Mouse (Mus musculus): Measurements from ENCODE around the gene Zc3h10. TPM values are rescaled to one million over a fixed set of nuclear protein-coding genes. Genes with fewer than 3 reads are reported as not detected.

The Zc3h10 gene
- polyA plus RNA-seq, 1 experiment from 2014 or later: 16.3 TPM

GRCm38 (mm10) chr10:128535624-128536265 lies 11.8 kb downstream of the Zc3h10 start:
- no peak for DNase-seq (ENCODE audit: low spot score)
- peaks cover 3% of the 10 kb centered on the region; the same call in 1 of the 2 replicates for H3K36me3 ChIP-seq (replicated peaks; ENCODE audit: control insufficient read depth, insufficient read depth)
- WGBS: 76% methylated on average over 4 of the region's 4 CpGs
- ATAC-seq (ENCODE audit: low FRiP score): no peak
- 0 out of 2 replicates have a peak, but pooled peaks cover 8% of the 10 kb centered on the region for H3K4me1 ChIP-seq (replicated peaks; ENCODE audit: control insufficient read depth, insufficient read depth, low read length)
- H3K9me3 ChIP-seq (ENCODE audit: control insufficient read depth, low read length): no peaks in the 10 kb centered on the region
- no peak overlapping the region; the same call in 1 of the 2 replicates for H3K4me3 ChIP-seq (replicated peaks; ENCODE audit: low read length)
- no peaks in the 10 kb centered on the region for H3K27me3 ChIP-seq (ENCODE audit: control insufficient read depth, insufficient read depth, low read length)
- peak overlapping the region; percentile 39 for H3K4me2 ChIP-seq (replicated peaks)
- no peak overlapping the region for H3K27ac ChIP-seq
- H3K9ac ChIP-seq: no peak overlapping the region

GRCm38 (mm10) chr10:128535206-128535605 lies 12.4 kb downstream of the Zc3h10 start:
- no peak overlapping the region for H3K4me2 ChIP-seq (replicated peaks)
- H3K4me3 ChIP-seq (replicated peaks; ENCODE audit: low read length): no peak overlapping the region
- no peak overlapping the region for H3K9ac ChIP-seq
- DNase-seq (ENCODE audit: low spot score): no peak
- H3K4me1 ChIP-seq (replicated peaks; ENCODE audit: control insufficient read depth, insufficient read depth, low read length): 0 out of 2 replicates have a peak, but pooled peaks cover 8% of the 10 kb centered on the region
- no peaks in the 10 kb centered on the region for H3K36me3 ChIP-seq (replicated peaks; ENCODE audit: control insufficient read depth, insufficient read depth)
- 93% methylated on average over 2 of the region's 2 CpGs for WGBS
- no peaks in the 10 kb centered on the region for H3K9me3 ChIP-seq (ENCODE audit: control insufficient read depth, low read length)
- no peak overlapping the region for H3K27ac ChIP-seq
- no peaks in the 10 kb centered on the region for H3K27me3 ChIP-seq (ENCODE audit: control insufficient read depth, insufficient read depth, low read length)
- ATAC-seq (ENCODE audit: low FRiP score): no peak

- no peak for ATAC-seq (ENCODE audit: low FRiP score)
- H3K4me2 ChIP-seq (replicated peaks): peak overlapping the region; percentile 99
- 0 out of 2 replicates have a peak, but pooled peaks cover 4% of the 10 kb centered on the region for H3K4me1 ChIP-seq (replicated peaks; ENCODE audit: control insufficient read depth, insufficient read depth, low read length)
- H3K9ac ChIP-seq: peak overlapping the region; percentile 29; the same call in 1 of the 2 replicates
- DNase-seq (ENCODE audit: low spot score): no peak
- no peaks in the 10 kb centered on the region for H3K9me3 ChIP-seq (ENCODE audit: control insufficient read depth, low read length)
- WGBS: 35% methylated on average over 28 of the region's 28 CpGs
- peaks cover 13% of the 10 kb centered on the region; the same call in 1 of the 2 replicates for H3K27me3 ChIP-seq (ENCODE audit: control insufficient read depth, insufficient read depth, low read length)
- no peaks in the 10 kb centered on the region for H3K36me3 ChIP-seq (replicated peaks; ENCODE audit: control insufficient read depth, insufficient read depth)
- H3K27ac ChIP-seq: no peak overlapping the region
- H3K4me3 ChIP-seq (replicated peaks; ENCODE audit: low read length): peak overlapping the region; percentile 52
Measured at GRCm38 (mm10) chr10:128526366-128527356, 20.9 kb downstream of the Zc3h10 start.

GRCm38 (mm10) chr10:128525671-128526308 lies 21.8 kb downstream of the Zc3h10 start, which contains the start of gene Esyt1:
Gene Esyt1 (minus strand): TSS chr10:128525871.
- Histone ChIP-seq H3K27ac (peak within 1 kb of the TSS; percentile 52), H3K4me1 (replicated peaks; ENCODE audit: control insufficient read depth, insufficient read depth, low read length) (0 out of 2 replicates have a peak, but pooled peaks cover 4% of the 10 kb centered on the region), H3K9ac (peak within 1 kb of the TSS; percentile 65), H3K36me3 (replicated peaks; ENCODE audit: control insufficient read depth, insufficient read depth) (no peaks in the 10 kb centered on the region), H3K27me3 (ENCODE audit: control insufficient read depth, insufficient read depth, low read length) (peaks cover 13% of the 10 kb centered on the region; the same call in 1 of the 2 replicates), H3K4me3 (replicated peaks; ENCODE audit: low read length) (peak within 1 kb of the TSS; percentile 52), H3K9me3 (ENCODE audit: control insufficient read depth, low read length) (no peaks in the 10 kb centered on the region), H3K4me2 (replicated peaks) (peak within 1 kb of the TSS; percentile 99)
- DNase-seq (ENCODE audit: low spot score) (peak; percentile 84), ATAC-seq (ENCODE audit: low FRiP score) (peak; percentile 93)
- under 1% methylated on average over 37 of the region's 37 CpGs for WGBS

- Histone ChIP-seq H3K9ac (peak overlapping the region; percentile 65), H3K4me3 (replicated peaks; ENCODE audit: low read length) (peak overlapping the region; percentile 52), H3K27me3 (ENCODE audit: control insufficient read depth, insufficient read depth, low read length) (peaks cover 13% of the 10 kb centered on the region; the same call in 1 of the 2 replicates), H3K36me3 (replicated peaks; ENCODE audit: control insufficient read depth, insufficient read depth) (0 out of 2 replicates have a peak, but pooled peaks cover under 1% of the 10 kb centered on the region), H3K9me3 (ENCODE audit: control insufficient read depth, low read length) (no peaks in the 10 kb centered on the region), H3K4me1 (replicated peaks; ENCODE audit: control insufficient read depth, insufficient read depth, low read length) (0 out of 2 replicates have a peak, but pooled peaks cover 4% of the 10 kb centered on the region), H3K4me2 (replicated peaks) (peak overlapping the region; percentile 99), H3K27ac (peak overlapping the region; percentile 52)
- DNase-seq (ENCODE audit: low spot score) (peak; percentile 48), ATAC-seq (ENCODE audit: low FRiP score) (peak; percentile 51)
- WGBS: under 1% methylated on average over 58 of the region's 58 CpGs
Measured at GRCm38 (mm10) chr10:128524732-128525662, 22.6 kb downstream of the Zc3h10 start.

- H3K9ac ChIP-seq: peak overlapping the region; percentile 65
- H3K27ac ChIP-seq: peak overlapping the region; percentile 52; the same call in 1 of the 2 replicates
- WGBS: 9% methylated on average over 11 of the region's 11 CpGs
- H3K9me3 ChIP-seq (ENCODE audit: control insufficient read depth, low read length): no peaks in the 10 kb centered on the region
- H3K36me3 ChIP-seq (replicated peaks; ENCODE audit: control insufficient read depth, insufficient read depth): 0 out of 2 replicates have a peak, but pooled peaks cover 6% of the 10 kb centered on the region
- peaks cover 13% of the 10 kb centered on the region; the same call in 1 of the 2 replicates for H3K27me3 ChIP-seq (ENCODE audit: control insufficient read depth, insufficient read depth, low read length)
- H3K4me3 ChIP-seq (replicated peaks; ENCODE audit: low read length): peak overlapping the region; percentile 52
- peak overlapping the region; percentile 99 for H3K4me2 ChIP-seq (replicated peaks)
- DNase-seq (ENCODE audit: low spot score) (no peak), ATAC-seq (ENCODE audit: low FRiP score) (no peak)
- 0 out of 2 replicates have a peak, but pooled peaks cover 4% of the 10 kb centered on the region for H3K4me1 ChIP-seq (replicated peaks; ENCODE audit: control insufficient read depth, insufficient read depth, low read length)
Measured at GRCm38 (mm10) chr10:128524111-128524731, 23.4 kb downstream of the Zc3h10 start.

GRCm38 (mm10) chr10:128522351-128522750 lies 25.2 kb downstream of the Zc3h10 start:
- Histone ChIP-seq H3K4me1 (replicated peaks; ENCODE audit: control insufficient read depth, insufficient read depth, low read length) (0 out of 2 replicates have a peak, but pooled peaks cover 4% of the 10 kb centered on the region), H3K27me3 (ENCODE audit: control insufficient read depth, insufficient read depth, low read length) (peaks cover 18% of the 10 kb centered on the region), H3K9me3 (ENCODE audit: control insufficient read depth, low read length) (no peaks in the 10 kb centered on the region), H3K36me3 (replicated peaks; ENCODE audit: control insufficient read depth, insufficient read depth) (0 out of 2 replicates have a peak, but pooled peaks cover 10% of the 10 kb centered on the region), H3K4me2 (replicated peaks) (no peak overlapping the region), H3K27ac (no peak overlapping the region), H3K4me3 (replicated peaks; ENCODE audit: low read length) (no peak overlapping the region), H3K9ac (no peak overlapping the region)
- no peak for ATAC-seq (ENCODE audit: low FRiP score)
- WGBS: 81% methylated on average over 6 of the region's 6 CpGs
- DNase-seq (ENCODE audit: low spot score): no peak

All from hindbrain, embryonic 14.5 days (tissue).